Mouse (Mus musculus) ES-Bruce4 (cell line): Measurements from ENCODE around the gene Mapk8ip2. TPM values are rescaled to one million over a fixed set of nuclear protein-coding genes. Genes with fewer than 3 reads are reported as not detected.

Experiments used
- H3K27ac ChIP-seq: 2 replicates; pipeline ENCODE4 v1.5.1; 2012; ENCODE audit warnings: low read length, inconsistent platforms; ENCODE audit not compliant: insufficient read depth
- H3K27me3 ChIP-seq: 2 replicates; pipeline ENCODE4 v1.6.1; 2012; ENCODE audit warnings: mild to moderate bottlenecking, low read length, inconsistent platforms; ENCODE audit not compliant: control insufficient read depth, poor library complexity, insufficient read depth, severe bottlenecking
- H3K36me3 ChIP-seq: 2 replicates; pipeline ENCODE4 v1.6.1; 2012; ENCODE audit warnings: inconsistent platforms, mild to moderate bottlenecking, low read length, moderate library complexity; ENCODE audit not compliant: control insufficient read depth, poor library complexity, insufficient read depth, severe bottlenecking
- H3K4me1 ChIP-seq: one replicate; pipeline ENCODE4 v1.8.1; 2011; ENCODE audit warnings: low read length; ENCODE audit not compliant: control insufficient read depth, insufficient read depth
- H3K4me3 ChIP-seq: 2 replicates; pipeline ENCODE4 v1.5.1; 2011; ENCODE audit warnings: low read depth, mild to moderate bottlenecking, low read length
- H3K9ac ChIP-seq: 2 replicates; pipeline ENCODE4 v1.6.1; 2012; ENCODE audit warnings: low read depth, mild to moderate bottlenecking, inconsistent platforms; ENCODE audit not compliant: poor library complexity, severe bottlenecking
- H3K9me3 ChIP-seq: replicated peaks from 2 replicates; pipeline ENCODE4 v1.6.1; 2012; ENCODE audit warnings: mild to moderate bottlenecking, low read length, inconsistent platforms; ENCODE audit not compliant: control insufficient read depth, poor library complexity, insufficient read depth, severe bottlenecking
- CTCF ChIP-seq: IDR thresholded peaks from one replicate; pipeline ENCODE4 v1.8.1; 2011; ENCODE audit warnings: low read depth, low read length
- EP300 ChIP-seq: IDR thresholded peaks from 2 replicates; pipeline ENCODE4 v1.6.1; 2011; ENCODE audit warnings: low read depth, low read length; ENCODE audit not compliant: insufficient read depth
- POLR2A ChIP-seq: IDR thresholded peaks from one replicate; pipeline ENCODE4 v1.8.1; 2011; ENCODE audit warnings: low read length; ENCODE audit not compliant: insufficient read depth
- polyA plus RNA-seq: library from polyadenylated mRNA; stranded (reverse); fragments of >200 nt; gene quantifications from 2 replicates; pipeline ENCODE4 v1.2.4, GENCODE M21; 2011; ENCODE audit warnings: low read depth; ENCODE audit not compliant: missing spikeins, insufficient read depth, insufficient read length

The Mapk8ip2 gene
- polyA plus RNA-seq, 1 experiment = 4.2 TPM

DNA sequence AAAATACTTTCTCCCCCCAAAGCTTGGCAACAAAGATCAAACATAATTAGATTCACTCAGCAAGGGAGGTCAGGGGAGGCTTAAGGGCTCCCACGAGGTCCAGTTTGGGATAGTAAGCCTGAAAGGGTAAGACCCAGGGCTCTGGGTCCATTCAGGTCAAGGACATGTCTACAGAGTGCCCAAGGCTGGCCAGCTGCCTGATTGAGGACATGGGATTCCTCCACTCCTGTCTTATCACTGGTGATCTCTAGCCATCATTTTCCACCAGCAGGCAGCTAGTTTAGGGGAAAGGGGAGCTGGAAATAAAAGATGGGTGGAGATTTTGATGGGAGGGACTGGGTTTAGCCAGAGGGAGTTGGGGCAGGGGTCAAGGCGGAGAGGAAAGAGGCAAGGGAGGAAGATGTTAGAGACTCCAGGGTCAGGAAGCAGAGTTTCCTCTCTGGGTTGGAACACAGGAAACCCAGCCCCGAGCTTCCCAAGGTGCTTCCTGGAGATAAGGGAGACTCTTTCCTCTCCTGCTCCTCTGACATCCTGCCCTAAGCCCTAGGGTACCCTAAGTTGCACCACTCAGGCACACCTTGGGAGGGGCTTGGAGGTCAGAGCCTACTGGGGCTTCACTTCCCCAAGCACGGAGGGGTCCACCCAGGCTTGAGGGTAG, 43.8 kb downstream of the Mapk8ip2 start:
- Histone ChIP-seq H3K4me3 (no peak overlapping the region), H3K9me3 (no peaks in the 10 kb centered on the region), H3K4me1 (no peaks in the 10 kb centered on the region), H3K9ac (no peak overlapping the region), H3K36me3 (no peaks in the 10 kb centered on the region), H3K27ac (no peak overlapping the region), H3K27me3 (peaks cover 5% of the 10 kb centered on the region; the same call in 1 of the 2 replicates)
- TF ChIP-seq EP300 (no peak), CTCF (no peak), POLR2A (no peak)

DNA sequence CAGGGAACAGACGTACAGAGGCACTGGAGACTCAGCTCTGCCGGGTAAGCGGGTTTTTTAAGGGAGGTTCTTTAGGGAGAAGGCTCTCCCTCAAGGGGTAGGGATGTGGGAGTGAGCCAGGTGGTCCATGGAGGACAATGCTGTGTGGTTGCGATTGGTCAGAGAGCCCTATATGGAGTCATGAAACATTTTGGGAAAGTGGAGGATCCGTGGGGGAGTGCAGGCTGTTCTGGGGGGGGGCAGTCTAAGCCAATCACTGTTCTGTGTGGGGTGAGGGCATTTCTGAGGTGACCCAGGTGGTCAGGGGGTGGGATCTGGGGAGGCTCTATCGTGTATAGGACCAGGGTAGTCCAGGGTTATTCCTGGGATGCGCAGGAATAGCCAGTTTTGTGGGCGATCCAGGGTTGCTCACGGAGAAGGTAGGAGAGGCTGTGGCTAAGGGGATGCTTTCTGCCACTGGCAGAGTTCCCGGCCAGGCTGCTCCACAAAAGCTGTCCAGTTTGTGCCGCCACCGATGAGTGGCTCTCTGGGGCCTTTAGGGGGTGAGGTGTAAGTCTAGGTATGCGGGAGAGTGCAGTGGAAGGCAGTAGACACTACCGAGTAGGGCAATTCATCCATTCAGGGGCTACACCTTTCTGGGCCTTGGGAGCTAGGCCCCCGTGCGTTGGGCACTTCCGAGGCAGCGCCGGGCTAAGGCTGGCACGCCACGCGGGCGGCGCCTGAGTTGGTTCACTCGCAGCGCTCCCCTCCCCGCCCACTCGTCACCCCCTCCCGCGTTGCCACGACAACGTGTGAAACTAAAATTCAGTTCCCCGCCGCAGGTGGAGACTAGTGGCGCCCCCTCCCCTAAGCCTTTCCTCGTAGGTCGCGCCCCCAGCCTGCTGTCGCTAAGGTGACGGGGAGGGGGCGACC, 44.6 kb downstream of the Mapk8ip2 start:
- Histone ChIP-seq H3K4me3 (peak overlapping the region; percentile 61), H3K9me3 (no peaks in the 10 kb centered on the region), H3K36me3 (no peaks in the 10 kb centered on the region), H3K27ac (no peak overlapping the region), H3K9ac (peak overlapping the region; percentile 89), H3K4me1 (no peaks in the 10 kb centered on the region), H3K27me3 (peaks cover 5% of the 10 kb centered on the region; the same call in 1 of the 2 replicates)
- TF ChIP-seq POLR2A (no peak), CTCF (no peak), EP300 (no peak)

DNA sequence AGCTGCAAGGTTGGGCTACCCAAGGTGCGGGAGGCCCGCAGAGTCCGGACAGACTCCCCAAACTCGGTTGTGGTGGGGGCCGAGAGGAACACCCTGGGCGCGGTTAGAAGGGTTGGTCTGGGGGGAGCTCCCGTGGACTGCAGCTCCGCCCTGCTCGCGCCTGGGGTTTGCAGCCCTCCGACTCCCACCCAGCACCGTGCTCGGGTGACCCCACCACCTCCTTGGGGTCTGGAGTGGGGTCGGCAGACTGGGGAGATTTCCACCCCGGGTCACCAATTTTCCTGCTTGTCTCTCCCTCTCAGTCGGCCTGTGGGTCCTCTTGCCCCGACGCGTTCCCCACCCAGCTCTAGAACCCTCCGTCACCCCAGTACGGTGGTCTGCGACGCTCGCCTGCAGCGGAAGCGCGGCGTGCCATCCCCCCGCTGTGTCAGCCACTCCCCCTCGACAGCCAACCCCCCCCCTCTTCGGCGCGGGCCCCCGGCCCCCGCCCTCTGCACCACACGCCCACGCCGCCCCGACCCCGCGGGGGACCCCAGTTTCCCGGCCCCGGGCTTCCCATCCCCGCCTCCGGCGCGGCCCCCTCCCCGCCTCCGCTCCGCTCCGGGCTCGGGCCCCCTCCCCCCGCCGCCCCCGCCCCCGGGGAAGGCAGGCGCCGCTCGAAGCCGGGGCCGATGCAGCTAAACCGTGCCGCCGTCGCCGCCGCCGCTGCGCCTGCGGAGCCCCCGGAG, 45.4 kb downstream of the Mapk8ip2 start, which contains the start of gene Shank3:
Gene Shank3 (plus strand): TSS at position 663 of the 728 bp plus-strand sequence.
- Histone ChIP-seq H3K4me1 (no peaks in the 10 kb centered on the region), H3K27me3 (peaks cover 5% of the 10 kb centered on the region; the same call in 1 of the 2 replicates), H3K27ac (no peak within 1 kb of the TSS), H3K36me3 (no peaks in the 10 kb centered on the region), H3K9me3 (no peaks in the 10 kb centered on the region), H3K9ac (peak within 1 kb of the TSS; percentile 89), H3K4me3 (peak within 1 kb of the TSS; percentile 82)
- TF ChIP-seq EP300 = no peak
- no peak for TF ChIP-seq POLR2A
- TF ChIP-seq CTCF = no peak

DNA sequence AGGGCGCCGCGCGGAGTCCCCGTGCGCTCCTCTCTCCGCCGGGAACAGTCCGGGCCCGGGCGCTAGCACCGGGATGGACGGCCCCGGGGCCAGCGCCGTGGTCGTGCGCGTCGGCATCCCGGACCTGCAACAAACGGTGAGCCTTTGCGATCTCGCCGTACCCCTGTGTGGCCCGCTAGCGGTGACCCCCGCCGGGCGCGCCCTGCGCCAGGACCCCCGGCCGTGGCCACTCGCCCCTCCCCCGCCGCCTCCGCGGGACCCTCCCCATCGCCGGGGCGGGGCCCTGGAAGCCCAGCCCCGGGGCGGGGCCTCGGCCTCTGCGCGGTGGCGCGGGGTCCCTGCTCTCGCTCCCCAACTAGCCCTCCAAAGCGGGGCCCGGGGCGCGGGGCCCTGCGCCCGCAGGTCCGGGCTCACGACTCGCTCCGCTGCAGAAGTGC, 46.1 kb downstream of the Mapk8ip2 start:
- H3K9me3 ChIP-seq = no peaks in the 10 kb centered on the region
- peak overlapping the region; percentile 89 for H3K9ac ChIP-seq
- peaks cover 5% of the 10 kb centered on the region; the same call in 1 of the 2 replicates for H3K27me3 ChIP-seq
- H3K27ac ChIP-seq = no peak overlapping the region
- peak overlapping the region; percentile 82 for H3K4me3 ChIP-seq
- TF ChIP-seq EP300 (no peak), POLR2A (peak; percentile 17), CTCF (no peak)
- H3K4me1 ChIP-seq = no peaks in the 10 kb centered on the region
- no peaks in the 10 kb centered on the region for H3K36me3 ChIP-seq

DNA sequence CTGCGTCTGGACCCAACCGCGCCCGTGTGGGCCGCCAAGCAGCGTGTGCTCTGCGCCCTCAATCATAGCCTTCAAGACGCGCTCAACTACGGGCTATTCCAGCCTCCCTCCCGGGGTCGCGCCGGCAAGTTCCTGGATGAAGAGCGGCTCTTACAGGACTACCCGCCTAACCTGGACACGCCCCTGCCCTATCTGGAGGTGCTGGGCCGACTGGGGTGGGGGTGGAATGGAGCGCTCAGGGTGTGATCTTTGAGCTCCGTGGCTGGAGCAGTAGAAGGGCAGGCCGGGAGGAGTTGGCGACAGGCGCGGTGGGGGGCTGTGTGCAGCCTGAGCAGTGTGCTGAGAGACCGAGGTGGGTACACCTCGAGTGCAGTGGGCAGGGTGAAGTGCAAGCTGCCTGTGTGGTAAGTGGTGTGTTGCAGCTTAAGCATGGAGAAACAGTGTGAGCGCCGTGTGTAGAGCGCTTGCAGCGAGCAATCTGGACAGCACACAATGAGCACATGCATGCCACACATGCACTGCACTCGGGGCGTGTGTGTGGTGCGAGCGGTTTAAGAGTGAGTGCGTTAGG, 46.6 kb downstream of the Mapk8ip2 start:
- Histone ChIP-seq H3K4me1 (no peaks in the 10 kb centered on the region), H3K36me3 (no peaks in the 10 kb centered on the region), H3K4me3 (peak overlapping the region; percentile 82), H3K27me3 (peaks cover 5% of the 10 kb centered on the region; the same call in 1 of the 2 replicates), H3K9ac (peak overlapping the region; percentile 89), H3K9me3 (no peaks in the 10 kb centered on the region), H3K27ac (no peak overlapping the region)
- no peak for TF ChIP-seq CTCF
- TF ChIP-seq EP300 = peak; percentile 9; the same call in 1 of the 2 replicates
- no peak for TF ChIP-seq POLR2A
